ENCODE assay signal across 26 mouse cellular contexts in genomic region chr12:28769953-28770352, GRCm38 (mm10).
"Had no signal": no experiment of that assay in that cellular context is flagged by ENCODE, and none has a peak within 500 bp of the region (broad histone marks: within the 10 kb centered on the region; RNA-seq: fewer than 3 reads in every experiment).

No protein-coding gene starts in this region.

- H3K27me3 ChIP-seq: embryonic facial prominence, embryonic 12.5 days; embryonic facial prominence, embryonic 13.5 days; embryonic facial prominence, embryonic 15.5 days; forebrain, embryonic 12.5 days; forebrain, embryonic 13.5 days; forebrain, embryonic 15.5 days had no signal

- ATAC-seq: forebrain, embryonic 13.5 days; forebrain, embryonic 14.5 days; forebrain, embryonic 15.5 days; forebrain, embryonic 16.5 days had no signal

- H3K4me1 ChIP-seq: embryonic facial prominence, embryonic 10.5 days; embryonic facial prominence, embryonic 12.5 days; embryonic facial prominence, embryonic 13.5 days; embryonic facial prominence, embryonic 15.5 days had no signal

- H3K27ac ChIP-seq: embryonic facial prominence, embryonic 10.5 days; embryonic facial prominence, embryonic 12.5 days; embryonic facial prominence, embryonic 13.5 days; embryonic facial prominence, embryonic 15.5 days; forebrain, embryonic 10.5 days; forebrain, embryonic 12.5 days; forebrain, embryonic 13.5 days; forebrain, embryonic 15.5 days; gastrocnemius, adult 2 months; heart, adult 2 months had no signal

- H3K36me3 ChIP-seq: embryonic facial prominence, embryonic 12.5 days; embryonic facial prominence, embryonic 15.5 days had no signal

- H3K9ac ChIP-seq: embryonic facial prominence, embryonic 12.5 days; embryonic facial prominence, embryonic 13.5 days; embryonic facial prominence, embryonic 15.5 days; forebrain, embryonic 12.5 days; forebrain, embryonic 13.5 days; forebrain, embryonic 15.5 days; forebrain, postnatal 0 days had no signal

- H3K9me3 ChIP-seq: embryonic facial prominence, embryonic 10.5 days; embryonic facial prominence, embryonic 12.5 days; embryonic facial prominence, embryonic 13.5 days; embryonic facial prominence, embryonic 15.5 days; forebrain, embryonic 10.5 days; forebrain, embryonic 12.5 days; forebrain, embryonic 13.5 days; forebrain, embryonic 15.5 days had no signal

- DNase-seq: cerebellum, adult 9-11 months; cerebellum, postnatal 10 days; cerebellum, postnatal 14 days; cerebellum, postnatal 25 days; cerebellum, postnatal 36 days; embryo, embryonic 11 days; forebrain, postnatal 0 days; gastrocnemius, adult 2 months; gastrocnemius, postnatal 10 days; gastrocnemius, postnatal 14 days; gastrocnemius, postnatal 25 days; gastrocnemius, postnatal 36 days; heart, adult 11 months; heart, adult 18-20 months; heart, adult 2 months had no signal

- H3K4me2 ChIP-seq: embryonic facial prominence, embryonic 12.5 days; embryonic facial prominence, embryonic 13.5 days; embryonic facial prominence, embryonic 15.5 days; forebrain, embryonic 12.5 days; forebrain, embryonic 13.5 days; forebrain, embryonic 15.5 days had no signal

- H3K4me3 ChIP-seq: embryonic facial prominence, embryonic 10.5 days; embryonic facial prominence, embryonic 12.5 days; embryonic facial prominence, embryonic 13.5 days; embryonic facial prominence, embryonic 15.5 days; erythroblast, embryonic 14.5 days; forebrain, embryonic 10.5 days; forebrain, embryonic 12.5 days; forebrain, embryonic 13.5 days; forebrain, embryonic 15.5 days; gastrocnemius, adult 2 months; heart, adult 2 months had no signal
